Mouse (Mus musculus): ENCODE results near the gene Adarb2. TPM values are rescaled to one million over a fixed set of nuclear protein-coding genes. Genes with fewer than 3 reads are reported as not detected.

Gene Adarb2
- polyA plus RNA-seq, 1 experiment, result 0.04 TPM

GRCm38 (mm10) chr13:8610956-8611355 is 408.3 kb downstream of the Adarb2 start:
- H3K27ac ChIP-seq (ENCODE audit: insufficient read depth, low read length), result no peak overlapping the region

GRCm38 (mm10) chr13:8612618-8613391 is 410.1 kb downstream of the Adarb2 start:
- DNase-seq (ENCODE audit: low read depth in 1 of 2, low spot score in 2 of 2), result no peak
- H3K4me1 ChIP-seq (ENCODE audit: control insufficient read depth, insufficient read depth, insufficient read length), result no peaks in the 10 kb centered on the region
- H3K27me3 ChIP-seq (ENCODE audit: control insufficient read depth, insufficient read depth, low read length), result no peaks in the 10 kb centered on the region
- whole genome bisulfite sequencing, result 85% methylated on average over 14 of the region's 14 CpGs
- H3K4me3 ChIP-seq (ENCODE audit: extremely low read depth, insufficient read depth, insufficient read length), result no peak overlapping the region
- TF ChIP-seq CTCF (IDR thresholded peaks at IDR 0.05; ENCODE audit: extremely low read depth, insufficient read depth, insufficient read length, insufficient replicate concordance) (no peak), POLR2A (IDR thresholded peaks at IDR 0.05; ENCODE audit: low read depth, low read length) (no peak)
- no peaks in the 10 kb centered on the region for H3K36me3 ChIP-seq (ENCODE audit: control insufficient read depth, insufficient read depth, low read length)
- no peak overlapping the region for H3K27ac ChIP-seq (ENCODE audit: insufficient read depth, low read length)

More at GRCm38 (mm10) chr13:8610956-8611355, 408.3 kb downstream of the Adarb2 start:
- DNase-seq (ENCODE audit: low read depth in 1 of 2, low spot score in 2 of 2), result no peak
- no peak for TF ChIP-seq POLR2A (IDR thresholded peaks at IDR 0.05; ENCODE audit: low read depth, low read length)
- no peak for TF ChIP-seq CTCF (IDR thresholded peaks at IDR 0.05; ENCODE audit: extremely low read depth, insufficient read depth, insufficient read length, insufficient replicate concordance)
- WGBS, result 88% methylated on average over 8 of the region's 8 CpGs
- Histone ChIP-seq H3K4me1 (ENCODE audit: control insufficient read depth, insufficient read depth, insufficient read length) (no peaks in the 10 kb centered on the region), H3K27me3 (ENCODE audit: control insufficient read depth, insufficient read depth, low read length) (no peaks in the 10 kb centered on the region), H3K4me3 (ENCODE audit: extremely low read depth, insufficient read depth, insufficient read length) (no peak overlapping the region), H3K36me3 (ENCODE audit: control insufficient read depth, insufficient read depth, low read length) (no peaks in the 10 kb centered on the region)

- 91% methylated on average over 1 of the region's 1 CpGs for WGBS
- H3K27me3 ChIP-seq (ENCODE audit: control insufficient read depth, insufficient read depth, low read length), result no peaks in the 10 kb centered on the region
- TF ChIP-seq CTCF (IDR thresholded peaks at IDR 0.05; ENCODE audit: extremely low read depth, insufficient read depth, insufficient read length, insufficient replicate concordance), result no peak
Measured at GRCm38 (mm10) chr13:8616685-8617084, 414.0 kb downstream of the Adarb2 start.

DNA sequence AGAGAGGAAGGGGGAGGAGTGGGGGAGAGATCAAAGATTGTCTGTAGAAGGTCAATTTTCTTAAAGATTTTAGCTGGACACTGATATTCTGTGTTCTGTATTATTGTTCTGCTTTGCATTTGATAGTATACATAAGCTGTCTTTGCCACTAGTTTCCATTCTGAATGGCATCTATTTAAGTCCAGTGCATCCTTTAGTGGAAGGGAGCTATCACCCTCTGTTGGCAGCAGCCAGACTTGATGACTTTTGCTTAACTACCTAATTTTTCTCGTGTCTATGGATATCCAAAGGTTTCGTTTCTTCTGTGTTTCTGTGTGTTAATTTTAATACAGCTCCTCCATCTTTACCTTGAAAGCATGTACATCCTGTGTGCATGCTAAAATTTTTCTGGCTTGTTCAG is 419.6 kb downstream of the Adarb2 start:
- Histone ChIP-seq H3K27me3 (ENCODE audit: control insufficient read depth, insufficient read depth, low read length) (no peaks in the 10 kb centered on the region), H3K36me3 (ENCODE audit: control insufficient read depth, insufficient read depth, low read length) (no peaks in the 10 kb centered on the region), H3K4me1 (ENCODE audit: control insufficient read depth, insufficient read depth, insufficient read length) (no peaks in the 10 kb centered on the region), H3K4me3 (ENCODE audit: extremely low read depth, insufficient read depth, insufficient read length) (no peak overlapping the region), H3K27ac (ENCODE audit: insufficient read depth, low read length) (no peak overlapping the region)
- WGBS, result 80% methylated on average over 2 of the region's 2 CpGs
- no peak for TF ChIP-seq CTCF (IDR thresholded peaks at IDR 0.05; ENCODE audit: extremely low read depth, insufficient read depth, insufficient read length, insufficient replicate concordance)
- no peak for TF ChIP-seq POLR2A (IDR thresholded peaks at IDR 0.05; ENCODE audit: low read depth, low read length)
- no peak for DNase-seq (ENCODE audit: low read depth in 1 of 2, low spot score in 2 of 2)

More at GRCm38 (mm10) chr13:8616685-8617084, 414.0 kb downstream of the Adarb2 start:
- Histone ChIP-seq H3K4me3 (ENCODE audit: extremely low read depth, insufficient read depth, insufficient read length) (no peak overlapping the region), H3K36me3 (ENCODE audit: control insufficient read depth, insufficient read depth, low read length) (no peaks in the 10 kb centered on the region), H3K4me1 (ENCODE audit: control insufficient read depth, insufficient read depth, insufficient read length) (no peaks in the 10 kb centered on the region), H3K27ac (ENCODE audit: insufficient read depth, low read length) (no peak overlapping the region)
- no peak for DNase-seq (ENCODE audit: low read depth in 1 of 2, low spot score in 2 of 2)

- Histone ChIP-seq H3K4me3 (ENCODE audit: extremely low read depth, insufficient read depth, insufficient read length) (no peak overlapping the region), H3K27me3 (ENCODE audit: control insufficient read depth, insufficient read depth, low read length) (no peaks in the 10 kb centered on the region), H3K27ac (ENCODE audit: insufficient read depth, low read length) (no peak overlapping the region), H3K36me3 (ENCODE audit: control insufficient read depth, insufficient read depth, low read length) (no peaks in the 10 kb centered on the region), H3K4me1 (ENCODE audit: control insufficient read depth, insufficient read depth, insufficient read length) (no peaks in the 10 kb centered on the region)
- DNase-seq (ENCODE audit: low read depth in 1 of 2, low spot score in 2 of 2), result no peak
- TF ChIP-seq CTCF (IDR thresholded peaks at IDR 0.05; ENCODE audit: extremely low read depth, insufficient read depth, insufficient read length, insufficient replicate concordance), result no peak
- WGBS, result 86% methylated on average over 6 of the region's 6 CpGs
Measured at GRCm38 (mm10) chr13:8629565-8629964, 426.9 kb downstream of the Adarb2 start.

GRCm38 (mm10) chr13:8631618-8632017 is 429.0 kb downstream of the Adarb2 start:
- 86% methylated on average over 1 of the region's 1 CpGs for WGBS
- TF ChIP-seq CTCF (IDR thresholded peaks at IDR 0.05; ENCODE audit: extremely low read depth, insufficient read depth, insufficient read length, insufficient replicate concordance) (no peak), POLR2A (IDR thresholded peaks at IDR 0.05; ENCODE audit: low read depth, low read length) (no peak)
- DNase-seq (ENCODE audit: low read depth in 1 of 2, low spot score in 2 of 2), result no peak
- no peaks in the 10 kb centered on the region for H3K27me3 ChIP-seq (ENCODE audit: control insufficient read depth, insufficient read depth, low read length)
- no peak overlapping the region for H3K4me3 ChIP-seq (ENCODE audit: extremely low read depth, insufficient read depth, insufficient read length)
- no peaks in the 10 kb centered on the region for H3K36me3 ChIP-seq (ENCODE audit: control insufficient read depth, insufficient read depth, low read length)
- no peak overlapping the region for H3K27ac ChIP-seq (ENCODE audit: insufficient read depth, low read length)
- H3K4me1 ChIP-seq (ENCODE audit: control insufficient read depth, insufficient read depth, insufficient read length), result no peaks in the 10 kb centered on the region

GRCm38 (mm10) chr13:8632072-8632471 is 429.4 kb downstream of the Adarb2 start:
- Histone ChIP-seq H3K27ac (ENCODE audit: insufficient read depth, low read length) (no peak overlapping the region), H3K27me3 (ENCODE audit: control insufficient read depth, insufficient read depth, low read length) (no peaks in the 10 kb centered on the region), H3K4me3 (ENCODE audit: extremely low read depth, insufficient read depth, insufficient read length) (no peak overlapping the region), H3K4me1 (ENCODE audit: control insufficient read depth, insufficient read depth, insufficient read length) (no peaks in the 10 kb centered on the region), H3K36me3 (ENCODE audit: control insufficient read depth, insufficient read depth, low read length) (no peaks in the 10 kb centered on the region)
- WGBS, result 69% methylated on average over 5 of the region's 5 CpGs
- DNase-seq (ENCODE audit: low read depth in 1 of 2, low spot score in 2 of 2), result no peak
- TF ChIP-seq CTCF (IDR thresholded peaks at IDR 0.05; ENCODE audit: extremely low read depth, insufficient read depth, insufficient read length, insufficient replicate concordance), result no peak
- no peak for TF ChIP-seq POLR2A (IDR thresholded peaks at IDR 0.05; ENCODE audit: low read depth, low read length)

Data from spleen, adult 2 months (tissue).